Mouse (Mus musculus) cerebellum, postnatal 10 days (tissue): ENCODE results near the gene Trappc12.
"Not testable (repeated sequence)": the region's sequence is repeated elsewhere in the genome, so short reads cannot be mapped to it uniquely, and the experiment has no call there.

Experiments used
- DNase-seq, 2 experiments: peaks; one replicate each; pipeline ENCODE4 v3.0.0; 2021; ENCODE audit warnings: mixed read lengths in 2 of 2

Gene Trappc12

DNA sequence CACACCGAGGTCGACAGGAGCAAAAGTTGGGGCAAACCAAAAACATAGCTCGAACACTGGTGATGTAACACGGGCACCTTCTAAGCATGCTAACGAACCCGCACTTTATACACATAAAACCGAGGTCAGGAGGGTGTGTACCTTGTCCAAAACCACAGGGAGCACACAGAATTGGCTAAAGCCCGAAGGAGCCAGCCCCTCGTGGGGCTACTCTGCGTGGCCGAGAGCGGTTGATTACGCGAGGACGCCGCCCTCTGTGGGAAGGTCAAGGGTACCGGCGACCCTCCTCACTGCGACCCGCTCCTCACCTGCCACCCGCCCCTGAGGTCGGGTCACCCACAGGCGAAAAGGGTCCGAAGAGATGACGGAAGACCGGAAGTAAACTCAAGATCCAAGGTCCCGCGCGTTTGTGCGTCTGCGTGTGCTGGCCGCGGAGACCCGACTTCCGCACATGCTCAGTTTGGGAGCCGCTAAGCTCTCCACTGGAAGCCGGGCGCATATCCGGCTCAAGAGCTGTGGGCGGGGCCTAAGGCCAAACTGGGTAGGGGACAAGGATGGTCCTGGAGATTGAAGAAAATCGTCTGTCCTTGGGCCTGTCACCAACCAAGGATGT is at the start of gene Trappc12:
Gene Trappc12 (minus strand): TSS at position 452 of the 613 bp plus-strand sequence.
- DNase-seq = peak; percentile 93 to 95

- peak; percentile 56 to 66 for DNase-seq
Measured at GRCm38 (mm10) chr12:28799798-28800411, 49.6 kb upstream of the Trappc12 start.

DNA sequence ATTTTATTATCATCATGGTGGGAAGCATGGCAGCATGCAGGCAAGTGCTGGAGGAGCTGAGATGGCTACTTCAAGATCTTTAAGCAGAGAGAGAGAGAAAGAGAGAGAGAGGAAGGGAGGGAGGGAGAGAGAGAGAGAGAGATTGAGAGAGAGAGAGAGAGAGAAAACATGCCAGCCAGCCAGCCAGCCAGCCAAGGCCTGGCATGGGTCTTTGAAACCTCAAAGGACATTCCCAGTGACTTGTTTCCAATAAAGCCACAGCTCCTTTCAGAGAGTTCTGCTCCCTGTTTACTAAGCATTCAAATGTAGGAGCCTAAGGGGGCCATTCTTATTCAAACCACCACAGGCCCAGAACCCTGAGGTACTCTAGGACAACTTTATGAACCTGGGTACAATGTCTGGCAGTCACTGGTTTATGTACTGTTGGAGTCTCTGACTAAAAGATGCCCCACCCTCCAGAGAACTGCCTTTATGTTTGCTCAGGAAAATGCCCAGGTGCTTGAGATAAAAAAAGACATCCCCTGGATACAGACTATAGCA is 46.7 kb upstream of the Trappc12 start:
- DNase-seq = peak; percentile 59 to 66

- peak; percentile 47 to 50 for DNase-seq
Measured at GRCm38 (mm10) chr12:28795041-28795440, 44.8 kb upstream of the Trappc12 start.

GRCm38 (mm10) chr12:28793715-28794114 is 43.4 kb upstream of the Trappc12 start:
- DNase-seq = peak; percentile 62 to 73

- DNase-seq = no peak
Measured at GRCm38 (mm10) chr12:28792613-28793012, 42.3 kb upstream of the Trappc12 start.

DNA sequence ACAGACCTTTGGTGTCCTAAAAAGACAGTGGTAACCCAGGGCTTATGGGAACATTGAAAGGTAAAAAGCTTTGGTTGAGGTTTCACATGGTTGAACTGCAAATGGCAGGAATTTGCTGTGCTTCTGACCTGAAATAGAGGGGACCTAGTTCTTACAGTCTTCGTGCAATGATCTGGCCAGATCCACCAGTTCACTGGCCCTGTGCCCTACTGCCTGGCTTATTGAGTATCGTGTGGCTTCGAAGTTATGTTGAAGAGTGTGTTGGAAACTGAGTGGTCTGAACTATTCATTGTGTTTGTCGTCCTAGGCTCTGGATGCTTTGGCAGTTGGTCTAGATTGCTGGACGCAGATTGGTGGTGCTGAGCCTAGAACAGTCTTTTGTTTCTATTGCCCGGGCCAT is 36.0 kb upstream of the Trappc12 start:
- peak; percentile 64 to 71 for DNase-seq

DNA sequence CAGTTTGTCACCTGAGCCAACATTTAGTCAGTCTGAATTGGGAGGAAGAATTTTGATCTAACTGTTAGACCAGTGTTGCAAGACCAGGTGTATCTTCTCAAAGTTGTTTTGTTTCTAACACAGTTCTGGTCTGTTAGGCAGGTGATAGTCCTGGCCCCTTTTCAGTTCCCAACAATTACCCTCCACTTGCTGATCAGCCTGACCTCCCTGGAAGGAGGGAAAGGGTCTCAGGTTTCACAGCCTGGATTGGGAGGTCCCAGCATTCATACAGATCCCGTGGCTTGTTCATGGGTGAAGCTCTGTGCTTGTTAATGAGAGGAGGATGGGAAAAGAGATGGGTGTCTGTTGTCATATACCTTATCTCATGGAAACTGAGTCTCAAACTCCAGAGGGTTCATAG is 35.0 kb upstream of the Trappc12 start:
- no peak for DNase-seq

DNA sequence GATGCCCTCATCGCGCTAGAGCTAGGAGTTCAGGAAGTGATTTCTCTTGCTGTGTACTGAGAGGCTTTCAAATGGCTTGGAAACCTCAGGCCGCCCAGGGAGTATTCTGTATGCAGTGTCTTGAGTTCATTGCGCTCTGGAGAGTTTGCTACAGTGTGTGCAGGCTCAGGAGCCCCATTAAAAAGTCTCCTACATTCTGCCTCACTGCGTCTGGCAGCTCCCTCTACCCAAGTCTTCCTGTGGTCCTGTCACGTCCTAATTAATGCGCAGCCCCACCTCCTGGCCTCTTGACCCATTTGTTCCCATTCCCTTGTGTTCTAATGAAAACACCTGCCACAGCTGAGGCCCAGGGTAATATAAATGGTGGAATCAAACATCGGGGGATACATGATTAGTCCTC is 34.6 kb upstream of the Trappc12 start:
- DNase-seq = no peak

GRCm38 (mm10) chr12:28784355-28784754 is 34.1 kb upstream of the Trappc12 start:
- peak; percentile 66 to 68 for DNase-seq

DNA sequence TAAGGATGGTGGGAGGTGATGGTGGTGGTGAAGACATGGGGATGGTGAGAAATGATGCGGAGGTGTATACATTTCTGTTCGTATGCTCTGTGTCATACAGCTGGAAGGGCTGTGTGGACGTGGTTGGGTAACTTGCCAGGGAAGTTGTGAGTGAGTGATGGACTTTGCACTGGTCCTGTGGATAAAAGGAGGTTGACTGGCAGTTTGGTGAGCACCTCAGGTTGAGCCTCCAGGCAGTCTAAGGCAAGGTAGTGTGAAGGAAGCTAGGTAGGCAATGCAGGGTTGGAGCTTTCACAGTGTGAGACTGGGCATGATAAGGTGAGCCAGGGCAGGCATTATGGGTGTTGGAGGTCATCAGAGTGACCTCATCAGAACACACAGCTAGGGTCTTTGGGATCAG is 32.4 kb upstream of the Trappc12 start:
- DNase-seq = no peak

- DNase-seq = no peak
Measured at GRCm38 (mm10) chr12:28780180-28780579, 29.9 kb upstream of the Trappc12 start.

- no peak for DNase-seq
Measured at GRCm38 (mm10) chr12:28775627-28776026, 25.4 kb upstream of the Trappc12 start.

DNA sequence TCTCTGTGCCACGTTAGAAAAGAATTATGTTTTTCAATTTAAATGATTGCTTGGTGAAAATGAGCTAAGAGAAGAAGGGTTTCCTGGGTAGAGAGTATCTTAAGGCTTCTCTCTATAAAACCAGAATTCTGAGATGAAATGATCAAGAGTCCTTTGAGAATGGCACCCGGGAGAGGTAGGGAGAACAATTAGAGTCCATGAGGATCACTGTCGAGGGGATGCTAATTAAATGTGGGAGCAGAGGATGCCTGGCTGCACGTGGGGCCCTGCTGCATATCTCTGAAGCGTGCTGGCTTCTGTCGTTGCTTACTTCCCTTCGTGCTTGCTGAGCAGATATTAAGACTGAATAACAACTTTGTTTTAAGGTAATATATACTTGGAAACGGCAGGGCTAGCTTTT is 24.8 kb upstream of the Trappc12 start:
- no peak for DNase-seq

DNA sequence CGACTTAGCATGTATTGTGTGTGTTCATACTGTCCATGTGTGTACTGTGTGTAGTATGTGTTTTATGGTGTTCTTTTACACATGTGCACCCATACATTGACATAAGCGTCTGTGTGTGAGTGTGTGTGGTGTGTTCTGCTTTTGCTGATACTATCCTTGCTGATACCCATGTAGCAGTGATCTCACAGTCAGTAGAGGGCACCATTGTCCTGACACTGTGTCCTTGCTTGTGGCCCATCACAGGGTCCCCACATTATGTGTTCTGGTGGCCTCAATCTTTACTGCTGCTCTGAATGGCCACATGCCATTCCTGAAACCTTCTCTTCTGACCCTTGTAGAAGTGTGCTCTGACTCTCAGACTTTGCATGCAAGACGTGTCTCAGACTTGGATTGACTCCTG is 23.5 kb upstream of the Trappc12 start:
- DNase-seq = peak; percentile 56 to 59

DNA sequence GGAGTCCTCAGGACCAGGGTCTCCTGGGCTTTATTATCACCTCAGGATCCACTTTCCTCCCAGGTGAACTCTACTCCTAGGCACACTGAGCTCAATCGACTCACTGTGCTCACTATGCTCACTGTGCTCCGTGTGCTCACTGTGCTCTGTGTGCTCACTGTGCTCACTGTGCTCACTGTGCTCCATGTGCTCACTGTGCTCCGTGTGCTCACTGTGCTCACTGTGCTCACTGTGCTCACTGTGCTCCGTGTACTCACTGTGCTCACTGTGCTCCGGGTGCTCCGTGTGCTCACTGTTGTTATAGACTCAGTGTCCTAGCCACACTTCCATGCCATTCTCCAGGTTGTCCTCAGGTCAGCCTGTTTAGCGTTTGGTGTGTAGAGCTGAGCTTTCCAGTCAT is 19.7 kb upstream of the Trappc12 start:
- no peak for DNase-seq

- DNase-seq = no peak
Measured at GRCm38 (mm10) chr12:28756019-28756418, 5.7 kb upstream of the Trappc12 start.

GRCm38 (mm10) chr12:28751508-28752263 is 1.4 kb upstream of the Trappc12 start, which contains the start of gene Eipr1:
Eipr1 (plus strand) TSS chr12:28751803.
- DNase-seq = peak; percentile 93 to 94

- no peak for DNase-seq
Measured at GRCm38 (mm10) chr12:28750876-28751275, 604 bp upstream of the Trappc12 start.

DNA sequence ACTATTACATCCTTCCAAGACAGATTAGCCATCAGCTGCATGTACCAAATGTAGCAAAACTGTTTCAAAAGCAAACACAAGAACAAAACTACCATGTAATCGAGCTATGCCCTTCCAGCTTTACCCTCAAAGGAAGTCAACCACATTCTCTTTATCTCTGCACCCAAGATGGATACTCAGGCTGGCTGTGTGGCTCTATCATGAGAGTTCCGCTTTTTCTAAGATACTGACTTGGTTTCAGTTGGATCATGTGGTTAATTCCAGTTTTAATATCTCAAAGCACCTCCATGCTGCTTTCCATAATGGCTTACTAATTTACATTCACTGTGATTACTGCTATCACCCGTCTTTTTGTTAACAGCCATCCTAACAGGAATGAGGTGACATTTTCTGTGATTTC is 6.9 kb downstream of the Trappc12 start:
- no peak for DNase-seq

DNA sequence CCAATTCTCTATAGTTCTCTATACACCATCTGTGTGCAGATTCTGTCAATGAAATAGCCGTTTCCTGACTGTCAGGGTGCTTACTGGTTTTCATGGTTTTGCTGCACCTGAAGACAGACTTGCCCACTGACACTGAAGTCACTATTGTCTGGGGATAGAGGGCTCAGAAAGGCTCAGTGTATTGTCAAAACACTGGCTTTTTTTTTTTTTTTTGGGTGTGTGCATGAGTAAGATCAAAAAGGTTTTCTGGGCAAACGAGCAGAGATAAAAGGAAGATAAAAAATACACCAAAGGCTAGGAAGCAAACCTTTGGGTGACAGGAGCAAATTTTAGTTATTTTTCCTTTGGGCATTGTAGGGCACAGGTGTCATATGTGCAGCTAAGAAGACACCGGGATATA is 15.0 kb downstream of the Trappc12 start:
- no peak for DNase-seq

DNA sequence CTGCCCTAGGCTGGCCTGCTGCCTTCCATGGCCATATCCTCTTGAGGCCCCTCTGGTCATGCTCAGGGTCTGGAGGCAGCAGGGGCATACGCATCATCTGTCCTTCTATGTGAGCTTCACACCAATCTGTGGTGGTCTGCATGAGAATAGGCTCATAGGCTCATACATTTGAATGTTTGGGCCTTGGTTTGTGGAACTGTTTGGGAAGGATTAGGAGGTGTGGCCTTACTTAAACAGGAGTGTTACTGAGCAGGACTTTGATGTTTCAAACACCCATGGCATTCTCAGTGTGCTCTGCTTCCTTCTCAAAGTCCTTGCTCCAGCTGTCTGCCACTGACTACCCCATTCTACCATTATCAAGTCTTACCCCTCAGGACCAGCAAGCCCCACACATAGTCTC is 16.0 kb downstream of the Trappc12 start:
- DNase-seq = no peak

GRCm38 (mm10) chr12:28733520-28734245 is 16.6 kb downstream of the Trappc12 start:
- not testable (repeated sequence) for DNase-seq
